Mouse (Mus musculus): ENCODE measurements at regions not wholly inside any gene's neighbourhood (a gene's known extent, or its start where the extent isn't known, plus 50 kb on each side); places are given as distances from the start of the nearest gene placed in this dataset.
"Not testable (repeated sequence)": the region's sequence is repeated elsewhere in the genome, so short reads cannot be mapped to it uniquely, and the experiment has no call there.

GRCm38 (mm10) chr2:51682177-51682576 lies 54.9 kb downstream of the Tas2r134 start:
- no peak for DNase-seq (ENCODE audit: low spot score in 2 of 2)

- no peak for DNase-seq (ENCODE audit: low spot score in 2 of 2)
Observed at GRCm38 (mm10) chr2:51682745-51683144, 55.4 kb downstream of the Tas2r134 start.

- DNase-seq (ENCODE audit: low spot score in 2 of 2), result no peak
Observed at GRCm38 (mm10) chr2:51705110-51705509, 77.8 kb downstream of the Tas2r134 start.

- no peak for DNase-seq (ENCODE audit: low spot score in 2 of 2)
Observed at GRCm38 (mm10) chr2:51708701-51709100, 81.4 kb downstream of the Tas2r134 start.

- DNase-seq (ENCODE audit: low spot score in 2 of 2), result no peak
Observed at GRCm38 (mm10) chr2:51712611-51713010, 85.3 kb downstream of the Tas2r134 start.

GRCm38 (mm10) chr2:51730805-51731204 lies 103.5 kb downstream of the Tas2r134 start:
- DNase-seq (ENCODE audit: low spot score in 2 of 2), result no peak

- DNase-seq (ENCODE audit: low spot score in 2 of 2), result no peak
Observed at GRCm38 (mm10) chr2:51731703-51732102, 104.4 kb downstream of the Tas2r134 start.

GRCm38 (mm10) chr2:51732355-51732754 lies 105.0 kb downstream of the Tas2r134 start:
- no peak for DNase-seq (ENCODE audit: low spot score in 2 of 2)

GRCm38 (mm10) chr2:51733218-51733617 lies 105.9 kb downstream of the Tas2r134 start:
- no peak for DNase-seq (ENCODE audit: low spot score in 2 of 2)

GRCm38 (mm10) chr2:51736452-51736851 lies 109.1 kb downstream of the Tas2r134 start:
- DNase-seq (ENCODE audit: low spot score in 2 of 2), result peak in 1 of 2 experiments; percentile 33

GRCm38 (mm10) chr2:51747675-51748319 lies 120.5 kb downstream of the Tas2r134 start:
- no peak for DNase-seq (ENCODE audit: low spot score in 2 of 2)

- DNase-seq (ENCODE audit: low spot score in 2 of 2), result no peak
Observed at GRCm38 (mm10) chr2:51749247-51749646, 121.9 kb downstream of the Tas2r134 start.

- DNase-seq (ENCODE audit: low spot score in 2 of 2), result peak in 1 of 2 experiments; percentile 32
Observed at GRCm38 (mm10) chr2:51752941-51753564, 125.7 kb downstream of the Tas2r134 start.

GRCm38 (mm10) chr2:51753565-51754031 lies 126.3 kb downstream of the Tas2r134 start:
- DNase-seq (ENCODE audit: low spot score in 2 of 2), result no peak

GRCm38 (mm10) chr2:51757361-51757760 lies 130.1 kb downstream of the Tas2r134 start:
- DNase-seq (ENCODE audit: low spot score in 2 of 2), result no peak

GRCm38 (mm10) chr2:51758093-51758492 lies 130.8 kb downstream of the Tas2r134 start:
- DNase-seq (ENCODE audit: low spot score in 2 of 2), result no peak

- DNase-seq (ENCODE audit: low spot score in 2 of 2), result no peak
Observed at GRCm38 (mm10) chr2:51762866-51763265, 135.6 kb downstream of the Tas2r134 start.

- DNase-seq (ENCODE audit: low spot score in 2 of 2), result no peak
Observed at GRCm38 (mm10) chr2:51767507-51768135, 140.3 kb downstream of the Tas2r134 start.

- DNase-seq (ENCODE audit: low spot score in 2 of 2), result peak; percentile 79 to 86
Observed at GRCm38 (mm10) chr2:51768298-51769271, 141.3 kb downstream of the Tas2r134 start.

GRCm38 (mm10) chr2:51785169-51785568 lies 149.8 kb downstream of the Rbm43 start:
- DNase-seq (ENCODE audit: low spot score in 2 of 2), result no peak

GRCm38 (mm10) chr2:51788896-51789295 lies 146.1 kb downstream of the Rbm43 start:
- peak; percentile 46 to 62 for DNase-seq (ENCODE audit: low spot score in 2 of 2)

GRCm38 (mm10) chr2:51793291-51793690 lies 141.7 kb downstream of the Rbm43 start:
- not testable (repeated sequence) for DNase-seq (ENCODE audit: low spot score in 2 of 2)
